Mouse (Mus musculus): ENCODE results near the gene Zfp366.

DNA sequence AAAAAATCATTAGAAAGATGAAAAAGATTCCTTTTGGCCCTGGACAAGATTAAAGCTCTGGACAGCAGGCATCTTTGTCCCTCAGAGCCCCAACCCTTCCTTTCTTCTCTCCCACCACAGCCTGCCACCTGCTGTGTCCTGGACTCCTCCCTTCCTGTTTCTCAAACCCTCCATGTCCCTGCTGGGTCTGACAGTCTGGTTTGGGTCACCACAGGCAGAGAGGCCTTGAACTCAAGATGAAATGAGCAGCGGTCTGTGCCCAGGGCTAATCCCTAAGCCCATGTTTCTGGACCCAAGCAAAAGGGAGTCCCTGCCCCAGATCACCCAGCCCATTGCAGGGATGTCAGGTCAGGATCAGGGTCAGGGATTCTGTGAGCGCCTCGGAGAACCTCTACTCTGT is 60.3 kb downstream of the Zfp366 start:
- TF ChIP-seq CTCF (IDR thresholded peaks at IDR 0.05; ENCODE audit: extremely low read depth, insufficient read depth, low read length) (no peak), POLR2A (IDR thresholded peaks at IDR 0.05; ENCODE audit: extremely low read depth, insufficient read depth, low read length) (no peak)

Measured in cortical plate, adult 2 months (tissue).